Mouse (Mus musculus) erythroblast, embryonic 14.5 days (primary cell): Measurements from ENCODE around the gene Tspear.

ENCODE experiments used
- GATA1 ChIP-seq: IDR thresholded peaks from 2 replicates; pipeline ENCODE4 v1.6.1; 2012; ENCODE audit warnings: low read length, inconsistent platforms, mixed read lengths
- TAL1 ChIP-seq: IDR thresholded peaks from 3 replicates; pipeline ENCODE4 v1.6.1; 2012; ENCODE audit warnings: low read length, inconsistent platforms, mixed read lengths

DNA sequence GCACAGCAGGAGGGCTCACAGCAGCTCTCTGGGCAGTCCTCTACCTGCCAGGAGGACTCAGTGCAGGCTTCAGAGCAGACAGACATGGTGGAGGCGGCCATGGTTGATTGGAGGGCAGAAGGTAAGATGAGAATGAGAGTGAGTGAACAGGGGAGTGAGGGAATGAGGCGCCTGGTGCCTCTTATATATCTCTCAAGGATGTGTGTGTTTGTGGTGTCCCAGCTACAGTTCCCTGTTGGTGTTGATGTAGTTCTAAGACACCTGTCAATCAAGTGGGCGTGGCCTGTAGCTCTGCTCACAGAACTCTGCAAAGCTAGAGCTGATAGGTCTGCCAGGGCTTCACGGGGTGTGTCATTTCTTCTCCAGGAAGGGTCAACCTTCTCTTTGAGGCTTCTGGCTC, 10.8 kb downstream of the Tspear start, which contains the start of gene Gm9508:
- TF ChIP-seq TAL1 (no peak), GATA1 (no peak)
